Mouse (Mus musculus) monocyte, adult 5-6 weeks (primary cell): Measurements from ENCODE around the gene Csrnp1. TPM values are rescaled to one million over a fixed set of nuclear protein-coding genes. Genes with fewer than 3 reads are reported as not detected.

ENCODE experiments used
- ATAC-seq: fragments of 153-309, 156-312 bp; replicated peaks from 2 replicates; pipeline ENCODE4 v1.8.0; 2017; ENCODE audit warnings: mild to moderate bottlenecking; ENCODE audit not compliant: low TSS enrichment, insufficient number of reproducible peaks, severe bottlenecking, poor library complexity, low FRiP score
- total RNA-seq: library from RNA; stranded (forward); fragments of 200-1000, 200-491, 200-594 nt; gene quantifications from 3 replicates; pipeline ENCODE4 v1.2.3, GENCODE M21; 2017

Csrnp1 gene
- total RNA-seq, 1 experiment from 2014 or later = 46.8 TPM

DNA sequence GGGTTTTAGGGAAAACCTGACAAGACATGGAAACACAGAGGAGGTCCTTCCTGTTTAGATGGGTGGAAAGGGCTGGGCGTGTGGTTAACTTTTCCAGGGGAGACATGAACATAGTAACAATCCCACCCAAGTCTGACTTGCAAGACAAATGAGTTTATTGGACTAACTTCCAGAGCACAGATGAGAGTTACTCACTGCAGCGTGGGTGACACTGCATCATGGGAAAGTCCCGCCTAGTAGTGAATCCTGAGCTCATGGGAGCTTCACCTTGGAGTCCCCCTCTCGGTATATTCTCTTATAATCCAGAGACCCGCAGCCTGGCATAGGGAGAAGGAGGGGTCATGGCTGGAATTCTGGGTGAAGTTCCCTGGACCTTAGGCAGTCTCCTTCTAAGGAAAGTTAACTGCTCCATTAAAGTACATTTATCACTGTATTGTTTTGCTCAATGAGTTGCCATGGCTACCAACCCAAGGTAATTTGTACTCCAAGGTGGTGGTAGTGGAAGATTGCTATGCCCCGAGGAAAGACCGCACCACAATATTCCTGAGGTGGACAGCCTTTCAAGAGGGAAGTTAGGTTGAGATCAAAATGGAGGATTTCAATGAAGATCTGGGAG, 24.9 kb upstream of the Csrnp1 start:
- no peak for ATAC-seq

DNA sequence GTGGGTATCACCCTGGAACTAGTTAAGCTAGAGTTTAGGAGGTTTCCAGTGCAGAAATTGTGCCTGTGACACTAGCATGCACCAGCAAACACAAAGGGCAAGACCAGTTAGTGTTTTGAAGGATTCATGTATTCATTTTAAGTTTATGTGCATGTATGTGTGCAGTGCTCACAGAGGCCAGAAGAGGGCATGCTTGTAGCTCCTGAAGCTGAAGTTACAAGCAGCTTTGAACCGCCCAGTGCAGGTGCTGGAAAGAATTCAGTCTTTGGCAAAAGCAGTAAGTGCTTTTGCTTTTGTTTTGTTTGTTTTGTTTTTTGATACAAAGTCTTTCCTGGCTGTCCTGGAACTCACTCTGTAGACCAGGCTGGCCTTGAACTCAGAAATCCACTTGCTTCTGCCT, 23.4 kb upstream of the Csrnp1 start:
- no peak for ATAC-seq

DNA sequence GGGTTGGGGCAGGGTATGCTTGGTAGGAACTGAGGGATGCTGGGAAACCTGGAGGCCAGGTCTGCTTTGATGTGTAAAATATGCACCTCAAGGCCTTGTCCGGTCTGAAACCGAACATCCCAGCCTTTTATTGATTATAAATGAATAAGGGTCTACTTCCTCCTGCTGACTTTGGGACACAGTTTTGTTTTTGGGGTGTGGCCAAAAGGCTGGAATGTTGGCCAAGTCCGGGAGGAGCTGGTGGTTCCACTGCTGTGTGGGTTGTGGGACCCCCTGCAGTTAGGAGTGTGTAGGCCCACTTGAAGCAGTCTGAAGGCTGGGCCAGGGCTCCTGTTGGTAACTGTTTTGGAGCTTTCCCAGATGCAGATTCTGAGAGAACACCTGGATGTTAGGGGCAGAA, 21.5 kb upstream of the Csrnp1 start:
- no peak for ATAC-seq

DNA sequence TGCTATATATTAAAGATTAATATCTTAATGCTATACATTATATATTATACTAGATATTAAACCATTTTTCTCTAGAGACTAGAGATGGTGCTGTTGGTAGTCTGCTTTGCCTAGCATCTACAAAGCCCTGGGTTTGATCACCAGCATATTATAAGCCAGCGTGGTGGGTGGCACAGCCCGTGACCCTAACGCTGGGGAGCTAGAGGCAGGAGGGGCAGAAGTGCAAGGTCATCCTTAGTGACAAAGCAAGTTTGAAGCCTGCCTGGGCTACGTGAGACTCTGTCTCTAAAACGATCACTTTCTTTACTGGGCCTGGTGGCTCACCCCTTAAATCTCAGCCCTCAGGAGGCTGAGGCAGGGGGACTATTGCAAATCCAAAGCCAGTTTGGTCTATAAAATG, 18.4 kb upstream of the Csrnp1 start:
- no peak for ATAC-seq

DNA sequence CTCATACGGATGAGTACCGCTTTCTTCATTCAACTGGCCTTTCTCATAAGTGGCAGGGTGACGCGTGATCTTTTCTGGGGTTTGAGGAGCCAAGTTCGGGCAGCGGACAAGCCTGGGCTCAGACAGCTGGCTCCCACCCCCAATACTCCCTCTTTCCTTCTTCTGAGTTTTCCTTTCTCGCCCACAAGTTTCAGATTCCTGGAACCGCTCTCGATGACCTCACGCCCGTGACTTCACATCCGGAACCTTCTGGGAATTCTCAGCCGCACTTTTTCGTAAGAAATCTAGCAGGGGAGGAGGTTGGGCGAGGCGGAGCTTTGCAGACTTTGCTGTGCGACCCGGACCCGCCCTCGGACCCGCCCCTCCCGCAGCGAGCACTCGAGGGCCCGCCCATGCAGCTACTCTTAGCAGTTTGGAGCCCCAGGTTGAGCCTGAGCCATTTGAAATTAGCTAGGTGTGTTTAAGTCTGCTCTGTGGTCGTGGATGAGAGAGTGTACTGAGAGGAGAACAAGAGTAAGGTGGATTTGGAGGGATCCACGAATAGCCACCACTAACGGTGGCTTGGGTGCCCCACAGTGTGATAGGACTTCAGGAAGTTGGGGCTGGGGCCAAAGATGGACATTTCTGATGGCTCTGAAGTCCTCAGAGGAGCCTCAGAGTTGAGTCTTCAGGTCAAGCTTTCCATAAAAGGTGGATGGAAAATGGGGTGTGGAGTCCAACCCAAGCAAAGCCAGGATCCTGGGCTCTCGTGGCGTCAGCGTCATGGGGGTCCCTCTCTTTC, 17.7 kb upstream of the Csrnp1 start:
- peak; percentile 83 for ATAC-seq

DNA sequence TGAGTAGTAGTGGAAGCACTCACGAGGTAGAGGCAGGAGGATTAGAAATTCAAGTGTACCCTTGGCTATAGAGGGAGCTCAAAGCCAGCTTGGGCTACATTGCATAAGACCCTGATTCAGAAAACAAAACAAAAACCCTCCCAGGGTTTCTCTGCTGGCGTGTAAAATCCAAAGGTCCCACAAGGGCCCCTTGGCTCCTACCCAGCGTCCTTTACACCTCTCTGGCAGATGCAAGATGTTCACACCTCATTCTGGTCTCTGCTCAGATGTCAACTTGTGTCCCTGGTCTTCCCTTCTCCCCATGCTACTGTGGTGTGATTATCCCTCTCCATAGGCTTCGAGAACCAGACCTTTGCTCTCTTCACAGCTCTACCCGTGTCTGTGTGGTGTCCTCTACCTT, 16.3 kb upstream of the Csrnp1 start:
- ATAC-seq = no peak

DNA sequence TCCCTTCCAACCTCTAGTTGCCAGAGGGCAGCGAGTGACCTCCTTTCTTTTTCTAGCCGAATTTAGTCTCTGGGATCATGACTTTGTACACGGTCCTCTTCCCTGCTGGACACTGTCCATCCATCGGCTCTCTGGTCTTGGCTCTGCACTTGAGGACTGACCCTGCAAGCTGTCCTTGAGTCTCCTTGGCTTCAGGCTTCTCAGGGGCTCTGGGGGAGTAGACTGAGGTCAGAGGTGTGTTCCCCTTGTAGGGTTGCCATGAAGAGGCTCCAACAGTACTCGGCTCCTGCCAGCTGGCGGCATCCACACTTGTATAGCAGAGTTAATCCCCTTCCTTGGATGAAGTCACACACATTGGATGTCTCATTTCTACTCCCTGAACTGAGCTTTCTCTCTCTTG, 15.2 kb upstream of the Csrnp1 start:
- no peak for ATAC-seq

DNA sequence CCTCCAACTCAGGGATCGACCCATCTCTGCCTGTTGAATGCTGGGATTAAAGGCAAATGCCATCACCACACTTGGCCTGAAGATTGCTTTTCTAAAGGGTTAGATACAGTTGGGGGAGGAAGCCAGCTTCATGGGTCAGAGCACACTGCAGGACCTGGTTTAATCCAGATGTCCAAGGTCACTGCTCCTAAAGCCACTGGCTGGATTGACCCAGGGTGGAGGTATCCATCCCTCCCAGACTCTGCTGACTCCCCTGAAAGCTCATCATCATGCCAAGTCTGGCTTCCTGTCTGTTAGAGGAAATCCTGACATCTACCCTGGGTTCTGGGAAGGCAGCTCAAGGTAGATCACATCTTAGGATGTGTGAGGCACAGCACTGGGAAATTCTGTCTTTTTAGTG, 14.3 kb upstream of the Csrnp1 start:
- no peak for ATAC-seq

DNA sequence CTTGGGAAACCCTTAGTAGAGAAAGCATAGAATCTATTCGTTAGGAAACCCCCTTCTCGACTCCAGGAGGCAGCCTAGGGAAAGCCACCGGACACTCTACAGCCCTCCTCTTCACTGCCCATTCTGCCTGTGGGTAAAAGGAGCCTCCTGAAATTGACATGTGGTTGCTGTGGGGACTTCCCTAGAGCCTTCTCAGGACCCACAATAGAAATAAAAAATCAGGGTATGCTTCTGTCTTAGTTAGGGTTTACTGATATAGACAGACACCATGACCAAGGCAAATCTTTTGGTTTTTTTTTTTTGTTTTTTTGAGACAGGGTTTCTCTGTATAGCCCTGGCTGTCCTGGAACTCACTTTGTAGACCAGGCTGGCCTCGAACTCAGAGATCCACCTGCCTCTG, 11.6 kb upstream of the Csrnp1 start:
- no peak for ATAC-seq

DNA sequence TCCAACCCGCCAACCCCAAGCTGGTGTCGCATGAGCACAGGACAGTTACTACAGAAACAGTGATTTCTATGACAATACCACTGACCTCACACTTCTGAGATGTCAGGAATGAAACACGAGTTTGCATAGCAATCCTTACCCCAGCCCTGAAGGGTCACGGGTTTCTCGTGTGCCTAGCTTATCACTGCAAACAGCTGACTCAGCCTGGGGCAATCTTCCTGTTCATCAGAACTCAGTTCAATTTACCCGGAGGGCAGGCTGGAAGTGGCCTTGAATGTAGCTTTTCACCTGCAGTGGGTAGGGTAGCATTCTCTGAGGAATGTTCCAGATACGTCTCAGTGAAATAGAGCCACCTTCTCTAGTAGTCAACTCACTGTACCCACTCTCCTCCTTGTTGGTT, 9.7 kb upstream of the Csrnp1 start:
- no peak for ATAC-seq

DNA sequence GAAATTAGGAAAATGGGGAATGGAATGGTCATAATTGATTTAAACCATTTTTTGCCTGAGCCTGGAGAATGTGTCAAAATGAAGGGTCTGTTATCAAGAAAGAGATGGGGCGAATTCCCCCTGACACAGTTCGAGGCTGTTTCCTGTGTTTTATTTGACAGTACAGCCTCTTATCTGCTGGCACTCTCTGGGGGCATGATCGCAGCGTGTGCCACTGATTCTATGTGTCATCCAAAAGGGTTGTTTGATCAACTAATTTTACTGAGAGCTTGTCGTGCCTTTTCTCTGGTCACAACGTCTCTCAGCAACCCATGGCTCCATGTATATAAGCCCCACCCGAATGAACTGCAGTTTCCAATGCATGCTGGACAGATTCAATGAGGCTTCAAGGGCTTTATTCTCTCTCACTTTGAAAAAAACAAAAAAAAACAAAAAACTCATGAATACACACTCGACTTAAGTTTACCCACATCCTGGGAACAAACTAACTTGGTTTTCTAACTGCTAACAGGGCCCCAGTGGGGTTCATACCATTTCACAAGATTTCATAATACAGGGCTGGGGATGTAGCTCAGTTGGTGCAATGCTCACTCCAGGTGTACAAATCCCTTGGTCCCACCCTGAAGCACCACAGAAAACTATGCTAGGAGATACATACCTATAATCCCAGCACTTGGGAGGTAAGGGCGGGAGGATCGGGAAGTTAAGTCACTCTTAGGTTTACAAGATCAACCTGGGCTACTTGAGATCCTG, 8.8 kb upstream of the Csrnp1 start:
- ATAC-seq = no peak

DNA sequence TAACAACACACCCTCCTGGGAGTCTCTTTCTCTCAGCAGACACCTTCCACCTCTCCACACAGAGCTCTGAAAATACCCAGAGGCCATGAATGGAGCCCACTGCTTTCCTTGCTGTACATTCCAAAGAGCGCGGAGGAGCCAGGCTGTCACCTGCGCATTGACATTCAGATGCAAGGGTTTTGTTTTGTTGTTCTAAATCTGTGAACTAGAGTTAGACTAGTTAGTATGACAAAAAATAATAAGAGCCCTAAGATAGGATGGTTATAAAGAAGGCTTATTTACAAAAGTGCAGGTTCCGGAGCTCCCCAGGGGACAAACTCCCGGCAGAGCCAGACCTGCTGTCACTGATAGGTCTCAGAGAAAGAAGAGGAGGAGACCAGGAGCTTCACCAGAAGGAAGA, 6.9 kb upstream of the Csrnp1 start:
- no peak for ATAC-seq

DNA sequence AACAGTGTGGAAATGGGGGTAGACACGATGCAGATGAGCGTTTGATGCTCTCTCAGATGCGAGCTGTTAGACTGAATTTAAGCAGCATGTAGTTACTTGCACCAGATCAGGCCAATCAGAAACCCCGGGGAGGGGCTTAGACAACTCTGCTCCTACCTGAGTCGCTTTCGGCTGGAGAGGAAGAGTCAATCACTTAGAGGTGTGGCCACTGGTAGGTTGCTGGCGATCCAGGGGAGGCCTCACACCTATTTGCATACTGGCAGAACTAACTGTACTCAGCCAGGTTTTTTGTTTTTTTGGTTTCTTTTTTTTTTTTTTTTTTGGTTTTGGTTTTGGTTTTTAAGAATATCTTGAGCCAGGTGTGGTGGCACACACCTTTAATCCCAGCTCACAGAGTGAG, 3.8 kb upstream of the Csrnp1 start:
- no peak for ATAC-seq

DNA sequence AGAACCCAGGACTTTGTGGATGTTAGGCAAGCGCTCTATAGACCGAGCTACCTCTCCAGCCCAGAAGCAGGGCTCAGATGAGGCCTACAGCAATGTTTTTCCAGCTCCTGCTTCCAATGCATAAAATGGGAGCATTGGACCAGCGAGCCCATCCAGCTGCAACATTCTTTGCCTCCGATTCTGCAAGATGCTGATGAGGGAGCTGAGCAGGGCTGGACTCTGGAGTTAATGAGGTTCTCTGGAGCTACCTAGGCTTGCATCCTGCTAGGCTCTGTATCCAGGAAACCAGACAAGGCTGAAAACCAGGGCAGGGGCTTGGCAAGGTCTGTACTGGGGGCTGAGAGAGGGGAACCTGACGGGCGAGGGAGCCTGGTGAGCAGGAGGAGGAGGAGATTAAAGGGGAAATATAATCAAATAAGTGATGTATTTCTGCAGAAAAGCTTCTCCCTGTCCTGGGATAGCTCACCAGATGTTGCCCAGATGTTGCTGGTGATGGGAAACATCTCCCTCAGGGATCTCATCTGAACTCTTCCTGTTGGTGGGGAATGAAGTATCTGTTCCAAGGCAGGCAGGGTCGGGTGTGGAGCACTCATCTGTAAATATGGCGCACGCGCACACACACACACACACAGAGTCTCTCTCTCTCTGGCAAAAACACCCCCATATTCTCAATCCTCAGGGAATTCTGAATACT, 1.6 kb upstream of the Csrnp1 start:
- ATAC-seq = no peak

DNA sequence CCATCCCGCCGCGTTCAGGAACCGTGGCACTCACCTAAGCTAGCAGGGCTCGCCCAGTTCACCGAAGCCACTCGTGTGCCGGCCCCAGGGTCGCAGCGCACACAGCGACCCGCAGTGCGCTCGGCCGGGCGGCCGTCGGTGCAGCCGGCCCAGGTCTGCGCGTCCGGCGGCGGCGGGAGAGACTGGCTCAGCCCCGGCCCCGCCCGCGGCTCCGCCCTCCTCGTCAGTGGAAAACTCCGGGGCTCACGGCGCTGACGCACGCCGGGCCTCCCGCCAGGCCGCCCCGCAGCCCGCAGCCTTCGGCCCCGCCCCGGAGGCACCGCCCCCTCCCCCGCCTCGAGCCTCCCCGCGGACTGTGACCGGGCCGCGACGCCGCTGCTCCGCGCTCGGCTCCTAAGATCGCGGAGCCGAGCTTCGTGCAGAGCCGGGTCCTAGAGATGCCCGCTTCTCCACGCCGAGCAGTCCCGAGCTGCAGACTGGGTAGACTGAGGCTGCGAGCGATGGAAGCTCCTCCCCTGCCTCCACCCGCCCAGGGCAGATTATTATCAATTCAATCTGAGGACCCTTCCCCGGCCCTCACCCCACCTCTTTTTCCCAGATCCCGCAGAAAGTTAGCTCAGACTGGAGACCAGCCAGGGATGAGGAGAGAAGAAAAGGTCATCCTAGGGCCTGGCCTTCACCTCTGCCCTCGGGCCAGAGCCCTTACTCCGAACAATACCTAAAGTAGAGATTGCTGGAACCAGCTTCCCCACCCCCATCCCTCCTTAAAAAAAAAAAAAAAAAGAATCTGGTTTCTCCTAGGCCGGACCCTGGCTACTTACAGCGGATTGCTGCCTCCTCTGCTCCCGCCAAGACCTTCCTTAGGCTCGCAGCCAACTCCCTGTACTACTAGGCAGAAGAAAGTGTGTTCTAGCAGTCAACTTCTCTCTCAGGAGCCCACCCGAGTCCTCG, 598 bp downstream of the Csrnp1 start:
- ATAC-seq = peak; percentile 23; the same call in 1 of the 2 replicates

DNA sequence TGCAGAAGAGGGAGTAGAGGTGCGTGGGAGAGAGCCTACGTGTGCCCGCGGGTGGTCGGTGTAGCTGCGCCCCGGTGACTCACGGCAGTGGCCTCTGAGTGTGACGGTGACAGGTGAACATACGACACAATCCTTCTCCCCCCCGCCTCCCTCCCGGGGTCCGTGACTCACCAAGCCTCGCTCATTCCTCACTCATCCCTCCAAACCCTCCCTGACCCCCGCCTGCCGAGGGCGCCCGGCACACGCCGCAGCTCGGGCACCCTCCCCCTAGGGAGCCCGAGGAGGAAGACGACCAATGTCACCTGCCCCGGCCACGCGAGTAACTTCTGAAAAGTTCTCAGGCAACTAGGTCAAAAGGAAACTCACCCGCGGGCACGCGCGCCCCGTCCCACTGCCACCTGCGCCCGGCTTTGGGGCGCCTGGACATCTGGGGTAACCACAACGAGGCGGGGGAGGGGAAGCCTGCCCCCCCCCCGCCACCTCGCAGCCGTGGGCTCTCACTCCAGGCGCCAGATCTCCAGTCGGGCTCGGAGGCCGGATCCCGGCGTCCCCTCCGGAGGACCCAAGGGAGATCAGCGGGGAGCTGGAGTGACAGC, 1.4 kb downstream of the Csrnp1 start:
- peak; percentile 7; the same call in 1 of the 2 replicates for ATAC-seq

DNA sequence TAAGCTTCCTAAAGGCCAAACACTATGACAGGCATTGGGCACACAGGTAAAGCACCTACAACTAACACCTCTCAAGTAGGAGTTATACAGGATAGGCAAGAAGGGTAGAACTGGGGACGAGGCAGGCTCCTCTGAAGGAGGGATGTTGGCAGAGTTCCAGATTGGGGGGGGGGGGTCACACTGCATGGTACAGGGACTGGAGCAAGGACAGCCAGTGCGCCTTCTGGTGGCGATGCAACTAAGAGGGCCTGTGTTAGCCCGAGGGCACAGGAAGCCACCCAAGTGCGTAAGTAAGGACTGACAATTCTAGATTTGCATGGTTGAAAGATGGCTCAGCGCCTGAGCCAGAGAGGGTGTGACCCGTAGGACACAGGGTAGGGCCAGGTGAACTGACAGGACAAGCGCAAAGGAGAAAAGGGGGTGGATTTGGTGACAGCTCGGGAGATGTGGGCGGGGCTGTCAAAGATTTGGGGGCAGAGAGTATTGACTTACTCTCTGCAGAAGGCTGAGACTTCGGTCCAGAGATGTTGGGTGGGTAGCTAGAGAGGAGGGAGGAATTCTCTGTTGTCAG, 2.1 kb downstream of the Csrnp1 start:
- ATAC-seq = peak; percentile 38
